Mouse (Mus musculus): ENCODE data around the gene Epm2a.

Epm2a gene

GRCm38 (mm10) chr10:11429059-11429812 is 86.0 kb downstream of the Epm2a start:
- no peak for DNase-seq (ENCODE audit: low spot score)

- DNase-seq (ENCODE audit: low spot score) = no peak
These were observed 93.8 kb downstream of the Epm2a start for GRCm38 (mm10) chr10:11436961-11437360.

GRCm38 (mm10) chr10:11438461-11438860 is 95.3 kb downstream of the Epm2a start:
- no peak for DNase-seq (ENCODE audit: low spot score)

GRCm38 (mm10) chr10:11439342-11439741 is 96.1 kb downstream of the Epm2a start:
- DNase-seq (ENCODE audit: low spot score) = no peak

GRCm38 (mm10) chr10:11449556-11450305 is 106.5 kb downstream of the Epm2a start:
- DNase-seq (ENCODE audit: low spot score) = no peak

GRCm38 (mm10) chr10:11452537-11452936 is 109.3 kb downstream of the Epm2a start:
- DNase-seq (ENCODE audit: low spot score) = no peak

GRCm38 (mm10) chr10:11457445-11457844 is 114.2 kb downstream of the Epm2a start:
- no peak for DNase-seq (ENCODE audit: low spot score)

- peak; percentile 49 for DNase-seq (ENCODE audit: low spot score)
These were observed 148.8 kb downstream of the Epm2a start for GRCm38 (mm10) chr10:11491956-11492355.
